In the genomic region with DNA sequence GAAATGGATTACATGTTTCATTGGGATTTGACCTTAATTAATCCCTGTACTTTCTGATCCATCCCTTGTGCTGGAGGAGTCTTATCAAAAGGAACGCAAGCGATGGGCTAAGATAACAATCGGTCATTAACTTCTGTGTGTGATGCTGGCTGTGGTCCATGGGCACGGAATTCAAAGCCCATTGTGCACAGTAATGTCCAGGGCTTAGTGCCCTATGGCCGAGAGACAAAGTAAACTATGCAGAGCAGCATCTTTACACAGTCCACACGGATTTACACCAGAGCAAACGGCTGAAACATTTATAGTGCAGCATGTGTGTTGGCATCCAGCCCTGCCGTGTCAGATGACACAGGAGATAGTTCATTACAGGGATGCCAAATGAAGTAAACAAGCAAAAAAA, we compare ENCODE assay signal across 12 mouse cellular contexts.
DNase-seq lines count a peak whose midpoint lies in the region; TF ChIP-seq lines count a peak whose summit lies in the region.
"Had no signal": no experiment of that assay in that cellular context is flagged by ENCODE, and none has a peak within 500 bp of the region (broad histone marks: within the 10 kb centered on the region; RNA-seq: fewer than 3 reads in every experiment).

No protein-coding gene starts in this region.

- TF ChIP-seq CTCF in layer of hippocampus, adult 2 months (conservative IDR thresholded peaks at IDR 0.05), result no peak

- no peak overlapping the region for H3K4me3 ChIP-seq in layer of hippocampus, adult 2 months
- H3K4me3 ChIP-seq: forebrain, embryonic 12.5 days; hindbrain, embryonic 15.5 days; limb, embryonic 12.5 days had no signal

- DNase-seq in cerebellum, postnatal 10 days, result peak; percentile 38 to 47
- DNase-seq in cerebellum, adult 9-10 months, result no peak
- peak; percentile 4 to 14 for DNase-seq in layer of hippocampus, postnatal 10 days (ENCODE audit: low spot score in 2 of 2)
- no peak for DNase-seq in layer of hippocampus, adult 2 months (ENCODE audit: low spot score in 2 of 2)
- DNase-seq in ovary, postnatal 10 days (ENCODE audit: low spot score), result peak; percentile 1
- DNase-seq in ovary, postnatal 36 days (ENCODE audit: low spot score), result no peak
- peak; percentile 24 to 36 for DNase-seq in kidney, postnatal 25 days
- DNase-seq in spleen, postnatal 4 days (ENCODE audit: low spot score in 2 of 2), result no peak
- DNase-seq: right cerebral cortex, postnatal 25 days had no signal

- H3K27ac ChIP-seq in layer of hippocampus, adult 2 months, result no peak overlapping the region
- H3K27ac ChIP-seq: forebrain, embryonic 12.5 days; hindbrain, embryonic 15.5 days; limb, embryonic 12.5 days had no signal

Comparison
In these comparisons a context has a peak if more than half of its experiments do, and no peak if none do; other contexts are left out.
1. DNase-seq: peak in cerebellum, postnatal 10 days (2 of 2), layer of hippocampus, postnatal 10 days (2 of 2), ovary, postnatal 10 days (single experiment) and kidney, postnatal 25 days (2 of 2); none in cerebellum, adult 9-10 months (single experiment), layer of hippocampus, adult 2 months (0 of 2), ovary, postnatal 36 days (single experiment) and spleen, postnatal 4 days (0 of 2).